Mouse (Mus musculus) lung, adult 2 months (tissue): ENCODE data around the gene Arxes1.

Source experiments
- CTCF ChIP-seq: fragments of 200-500 bp; IDR thresholded peaks from 2 replicates; pipeline ENCODE4 v1.5.1; 2011; ENCODE audit warnings: mild to moderate bottlenecking, low read length, control low read depth; ENCODE audit not compliant: insufficient read depth
- POLR2A ChIP-seq: fragments of 200-500 bp; IDR thresholded peaks from 2 replicates; pipeline ENCODE4 v1.6.1; 2011; ENCODE audit warnings: low read depth, mild to moderate bottlenecking, control low read depth, low read length, borderline replicate concordance; ENCODE audit errors: extremely low read depth

GRCm38 (mm10) chrX:135990661-135991060, 42.5 kb upstream of the Arxes1 start:
- no peak for TF ChIP-seq CTCF
- no peak for TF ChIP-seq POLR2A
